Mouse (Mus musculus) MEL (cell line): ENCODE measurements around the gene Camta1.

Experiments used
- CTCF ChIP-seq, 3 experiments: IDR thresholded peaks in 2 of 3; conservative IDR thresholded peaks in 1 of 3; 2 replicates each; pipeline ENCODE4 v1.5.1; 2011 to 2012; ENCODE audit warnings: low read length in 3 of 3, low read depth in 2 of 3, mild to moderate bottlenecking in 2 of 3, improper control_type of control experiment in 1 of 3, inconsistent platforms in 1 of 3, mixed read lengths in 1 of 3, moderate library complexity in 1 of 3; ENCODE audit not compliant: control insufficient read depth in 1 of 3, insufficient read depth in 1 of 3, poor library complexity in 1 of 3, severe bottlenecking in 1 of 3
- E2F4 ChIP-seq: IDR thresholded peaks from 2 replicates; pipeline ENCODE4 v1.6.1; 2011; ENCODE audit warnings: low read depth, low read length, improper control_type of control experiment, borderline replicate concordance
- EP300 ChIP-seq, 2 experiments: IDR thresholded peaks; 2 replicates each; pipeline ENCODE4 v1.6.1; 2011; ENCODE audit warnings: improper control_type of control experiment in 2 of 2, low read length in 2 of 2, low read depth in 1 of 2, mild to moderate bottlenecking in 1 of 2
- ETS1 ChIP-seq: IDR thresholded peaks from 2 replicates; pipeline ENCODE4 v1.6.1; 2012; ENCODE audit warnings: low read depth, mild to moderate bottlenecking, inconsistent platforms, low read length, improper control_type of control experiment, moderate library complexity
- GATA1 ChIP-seq: IDR thresholded peaks from 2 replicates; pipeline ENCODE4 v1.6.1; 2011; ENCODE audit warnings: low read depth, low read length, improper control_type of control experiment
- MAFK ChIP-seq: IDR thresholded peaks from 2 replicates; pipeline ENCODE4 v1.6.1; 2011; ENCODE audit warnings: low read depth, mild to moderate bottlenecking, low read length, improper control_type of control experiment, borderline replicate concordance
- MAX ChIP-seq: IDR thresholded peaks from 2 replicates; pipeline ENCODE4 v1.6.1; 2011; ENCODE audit warnings: low read length, improper control_type of control experiment
- NELFE ChIP-seq: IDR thresholded peaks from 2 replicates; pipeline ENCODE4 v1.6.1; 2011; ENCODE audit warnings: low read depth, low read length, improper control_type of control experiment
- POLR2A ChIP-seq, 2 experiments: IDR thresholded peaks; 2 replicates each; pipeline ENCODE4 v1.6.1; 2011 to 2012; ENCODE audit warnings: low read length in 2 of 2, mild to moderate bottlenecking in 2 of 2, control low read depth in 1 of 2, improper control_type of control experiment in 1 of 2, low read depth in 1 of 2, moderate library complexity in 1 of 2; ENCODE audit not compliant: control insufficient read depth in 1 of 2, insufficient read depth in 1 of 2, poor library complexity in 1 of 2
- TAL1 ChIP-seq: IDR thresholded peaks from 2 replicates; pipeline ENCODE4 v1.6.1; 2012; ENCODE audit warnings: mild to moderate bottlenecking, inconsistent platforms, low read length, moderate library complexity, mixed read lengths
- USF2 ChIP-seq, 2 experiments: IDR thresholded peaks; 2 replicates each; pipeline ENCODE4 v1.6.1; 2011 to 2012; ENCODE audit warnings: improper control_type of control experiment in 2 of 2, low read length in 2 of 2, borderline replicate concordance in 1 of 2, inconsistent platforms in 1 of 2, low read depth in 1 of 2, mild to moderate bottlenecking in 1 of 2; ENCODE audit not compliant: insufficient read depth in 1 of 2
- ZNF384 ChIP-seq: IDR thresholded peaks from 2 replicates; pipeline ENCODE4 v1.6.1; 2012; ENCODE audit warnings: low read depth, mild to moderate bottlenecking, inconsistent platforms, low read length, improper control_type of control experiment

DNA sequence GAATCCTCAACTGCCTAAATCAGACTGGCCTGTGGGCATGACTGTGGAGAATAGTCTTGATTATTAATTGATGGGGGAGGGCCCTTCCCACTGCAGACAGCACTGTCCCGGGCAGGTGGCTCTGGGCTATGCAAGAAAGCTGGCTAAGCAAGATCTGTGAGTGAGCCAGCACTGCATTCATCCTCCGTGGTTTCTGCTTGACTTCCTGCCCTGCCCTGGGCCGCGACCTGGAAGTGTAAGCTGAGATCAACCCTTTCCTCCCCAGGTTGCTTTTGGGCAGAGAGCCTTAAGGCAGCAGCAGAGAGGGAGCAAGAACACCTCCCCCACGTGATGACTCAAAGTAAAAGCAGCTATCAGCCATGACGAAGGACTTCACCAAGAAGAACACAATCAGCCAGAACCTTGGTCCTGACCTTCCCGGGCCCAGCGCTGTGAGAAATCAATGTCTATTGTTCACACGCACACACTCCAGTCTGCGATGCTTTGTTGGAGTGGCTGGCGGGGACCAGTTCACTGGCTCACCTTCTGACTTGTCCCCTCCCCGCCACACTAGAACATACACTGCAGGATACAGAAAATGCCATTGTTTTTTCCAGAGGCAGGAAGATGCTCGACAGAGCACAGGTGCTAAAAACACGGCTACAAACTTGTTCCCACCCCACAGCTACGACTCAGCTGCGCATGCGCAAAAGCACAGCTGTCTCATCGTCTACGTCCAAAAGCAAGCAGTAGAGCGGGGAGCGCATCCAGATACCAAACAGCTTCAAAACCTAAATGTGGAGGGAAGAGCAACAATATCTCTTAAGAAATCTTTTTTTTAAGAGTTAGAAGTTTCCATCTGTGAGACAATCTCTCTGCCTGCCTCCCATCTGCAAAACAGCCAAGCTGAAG, 243.0 kb downstream of the Camta1 start:
- no peak for TF ChIP-seq NELFE
- no peak for TF ChIP-seq MAX
- TF ChIP-seq CTCF (IDR thresholded peaks at IDR 0.05 in 2 of 3, conservative IDR thresholded peaks at IDR 0.05 in 1 of 3; ENCODE audit: control insufficient read depth in 1 of 3, insufficient read depth in 1 of 3, low read depth in 2 of 3, low read length in 3 of 3, poor library complexity in 1 of 3, severe bottlenecking in 1 of 3): no peak
- TF ChIP-seq EP300 (IDR thresholded peaks at IDR 0.05; ENCODE audit: low read depth in 1 of 2, low read length in 2 of 2): no peak
- TF ChIP-seq TAL1: no peak
- TF ChIP-seq GATA1: no peak
- no peak for TF ChIP-seq ETS1
- no peak for TF ChIP-seq POLR2A (IDR thresholded peaks at IDR 0.05; ENCODE audit: control insufficient read depth in 1 of 2, insufficient read depth in 1 of 2, low read depth in 1 of 2, low read length in 2 of 2, poor library complexity in 1 of 2)
- no peak for TF ChIP-seq ZNF384
- TF ChIP-seq MAFK: no peak
- TF ChIP-seq E2F4: no peak
- TF ChIP-seq USF2 (IDR thresholded peaks at IDR 0.05; ENCODE audit: borderline replicate concordance in 1 of 2, insufficient read depth in 1 of 2, low read depth in 1 of 2, low read length in 2 of 2): no peak
